In genomic region chr8:64849897-64850541, GRCm38 (mm10) we compare ENCODE assay signal across 8 mouse cellular contexts. TPM values are rescaled to one million over a fixed set of nuclear protein-coding genes. Genes with fewer than 3 reads are reported as not detected.
A peak's percentile ranks its signal among the peaks of the same experiment; 100 is the strongest.
DNase-seq lines count a peak whose midpoint lies in the region; ATAC-seq and TF ChIP-seq lines count a peak whose summit lies in the region.

Klhl2 (minus strand) TSS chr8:64850017.

- H3K4me2 ChIP-seq in embryonic facial prominence, embryonic 11.5 days (ENCODE audit: low read depth, low read length) = peak within 1 kb of the TSS; percentile 83
- H3K4me2 ChIP-seq in heart, embryonic 11.5 days = peak within 1 kb of the TSS; percentile 89
- peak within 1 kb of the TSS; percentile 82 for H3K4me2 ChIP-seq in kidney, embryonic 16.5 days (replicated peaks; ENCODE audit: low read depth, low read length)
- H3K4me2 ChIP-seq in liver, embryonic 14.5 days (ENCODE audit: low read depth) = peak within 1 kb of the TSS; percentile 81
- peak within 1 kb of the TSS; percentile 61 for H3K4me2 ChIP-seq in neural tube, embryonic 11.5 days (ENCODE audit: low read depth)
- H3K4me2 ChIP-seq in stomach, embryonic 16.5 days (ENCODE audit: low read depth, low read length) = peak within 1 kb of the TSS; percentile 86

- H3K4me1 ChIP-seq in embryonic facial prominence, embryonic 11.5 days (ENCODE audit: control insufficient read depth, insufficient read depth, low read length) = no peaks in the 10 kb centered on the region
- peaks cover 12% of the 10 kb centered on the region for H3K4me1 ChIP-seq in heart, embryonic 11.5 days (ENCODE audit: control insufficient read depth, insufficient read depth, low read length)
- peaks cover 23% of the 10 kb centered on the region for H3K4me1 ChIP-seq in kidney, embryonic 16.5 days (ENCODE audit: insufficient read depth, low read length)
- peaks cover 0 to 13% of the 10 kb centered on the region in 2 experiments; a peak in 2 of 4 replicates for H3K4me1 ChIP-seq in liver, embryonic 14.5 days (replicated peaks; ENCODE audit: control insufficient read depth in 2 of 2, insufficient read depth in 2 of 2, low read length in 1 of 2)
- peaks cover 10% of the 10 kb centered on the region; the same call in 1 of the 2 replicates for H3K4me1 ChIP-seq in neural tube, embryonic 11.5 days (ENCODE audit: control insufficient read depth, insufficient read depth, low read length)
- peaks cover 6% of the 10 kb centered on the region; the same call in 1 of the 2 replicates for H3K4me1 ChIP-seq in stomach, embryonic 16.5 days (ENCODE audit: control insufficient read depth, insufficient read depth, low read length)

- no peak for TF ChIP-seq CTCF in liver, embryonic 14.5 days (IDR thresholded peaks at IDR 0.05; ENCODE audit: low read depth)

- H3K4me3 ChIP-seq in embryonic facial prominence, embryonic 11.5 days (ENCODE audit: low read depth, low read length) = peak within 1 kb of the TSS; percentile 91
- H3K4me3 ChIP-seq in heart, embryonic 11.5 days (ENCODE audit: low read depth, low read length) = peak within 1 kb of the TSS; percentile 82
- H3K4me3 ChIP-seq in kidney, embryonic 16.5 days (ENCODE audit: low read length) = peak within 1 kb of the TSS; percentile 81
- H3K4me3 ChIP-seq in liver, embryonic 14.5 days (ENCODE audit: insufficient read depth in 1 of 2, low read depth in 2 of 2, low read length in 2 of 2) = peak within 1 kb of the TSS; percentile 52 to 63
- peak within 1 kb of the TSS; percentile 93 for H3K4me3 ChIP-seq in neural tube, embryonic 11.5 days (ENCODE audit: low read depth, low read length)
- peak within 1 kb of the TSS; percentile 76 for H3K4me3 ChIP-seq in stomach, embryonic 16.5 days (replicated peaks; ENCODE audit: low read length)

- H3K27me3 ChIP-seq in embryonic facial prominence, embryonic 11.5 days (ENCODE audit: control insufficient read depth, insufficient read depth, low read length) = no peaks in the 10 kb centered on the region
- H3K27me3 ChIP-seq in heart, embryonic 11.5 days (ENCODE audit: control insufficient read depth, insufficient read depth, low read length) = no peaks in the 10 kb centered on the region
- H3K27me3 ChIP-seq in kidney, embryonic 16.5 days (ENCODE audit: insufficient read depth, low read length) = no peaks in the 10 kb centered on the region
- peaks cover 15% of the 10 kb centered on the region for H3K27me3 ChIP-seq in liver, embryonic 14.5 days (ENCODE audit: control insufficient read depth, insufficient read depth, low read length)
- no peaks in the 10 kb centered on the region for H3K27me3 ChIP-seq in neural tube, embryonic 11.5 days (ENCODE audit: control insufficient read depth, insufficient read depth, low read length)
- H3K27me3 ChIP-seq in stomach, embryonic 16.5 days (ENCODE audit: control insufficient read depth, insufficient read depth, low read length) = no peaks in the 10 kb centered on the region

- 0% methylated on average over 35 of the region's 68 CpGs for WGBS in embryonic facial prominence, embryonic 11.5 days
- WGBS in heart, embryonic 11.5 days (ENCODE audit: insufficient replicate concordance) = under 1% methylated on average over 40 of the region's 68 CpGs
- 0% methylated on average over 48 of the region's 68 CpGs for WGBS in kidney, embryonic 16.5 days
- WGBS in liver, embryonic 14.5 days (ENCODE audit: insufficient replicate concordance) = under 1% methylated on average over 41 of the region's 68 CpGs
- WGBS in neural tube, embryonic 11.5 days = under 1% methylated on average over 22 of the region's 68 CpGs
- WGBS in stomach, embryonic 16.5 days = under 1% methylated on average over 35 of the region's 68 CpGs

- TF ChIP-seq EP300 in liver, embryonic 14.5 days (IDR thresholded peaks at IDR 0.05; ENCODE audit: low read depth) = no peak

- no peaks in the 10 kb centered on the region for H3K36me3 ChIP-seq in embryonic facial prominence, embryonic 11.5 days (replicated peaks; ENCODE audit: control insufficient read depth, insufficient read depth, low read depth, low read length)
- no peaks in the 10 kb centered on the region for H3K36me3 ChIP-seq in heart, embryonic 11.5 days (ENCODE audit: control insufficient read depth, insufficient read depth, low read length)
- no peaks in the 10 kb centered on the region for H3K36me3 ChIP-seq in kidney, embryonic 16.5 days (ENCODE audit: insufficient read depth, low read length)
- no peaks in the 10 kb centered on the region for H3K36me3 ChIP-seq in liver, embryonic 14.5 days (replicated peaks; ENCODE audit: control insufficient read depth, insufficient read depth, low read depth)
- H3K36me3 ChIP-seq in neural tube, embryonic 11.5 days (ENCODE audit: control insufficient read depth, insufficient read depth, low read length) = no peaks in the 10 kb centered on the region
- H3K36me3 ChIP-seq in stomach, embryonic 16.5 days (ENCODE audit: control insufficient read depth, insufficient read depth, low read length) = no peaks in the 10 kb centered on the region

- no peaks in the 10 kb centered on the region for H3K9me3 ChIP-seq in embryonic facial prominence, embryonic 11.5 days (replicated peaks; ENCODE audit: control insufficient read depth, low read length)
- no peaks in the 10 kb centered on the region for H3K9me3 ChIP-seq in heart, embryonic 11.5 days (replicated peaks; ENCODE audit: control insufficient read depth, low read length)
- H3K9me3 ChIP-seq in kidney, embryonic 16.5 days (ENCODE audit: low read length) = no peaks in the 10 kb centered on the region
- H3K9me3 ChIP-seq in liver, embryonic 14.5 days (ENCODE audit: control insufficient read depth, low read length) = no peaks in the 10 kb centered on the region
- H3K9me3 ChIP-seq in neural tube, embryonic 11.5 days (ENCODE audit: control insufficient read depth, low read length) = no peaks in the 10 kb centered on the region
- no peaks in the 10 kb centered on the region for H3K9me3 ChIP-seq in stomach, embryonic 16.5 days (replicated peaks; ENCODE audit: control insufficient read depth, low read length)

- H3K9ac ChIP-seq in embryonic facial prominence, embryonic 11.5 days (replicated peaks; ENCODE audit: low read length) = peak within 1 kb of the TSS; percentile 82
- peak within 1 kb of the TSS; percentile 82 for H3K9ac ChIP-seq in heart, embryonic 11.5 days (ENCODE audit: low read depth, low read length)
- peak within 1 kb of the TSS; percentile 88 for H3K9ac ChIP-seq in kidney, embryonic 16.5 days (replicated peaks; ENCODE audit: low read length)
- H3K9ac ChIP-seq in liver, embryonic 14.5 days (replicated peaks) = peak within 1 kb of the TSS; percentile 31
- H3K9ac ChIP-seq in neural tube, embryonic 11.5 days (ENCODE audit: low read length) = peak within 1 kb of the TSS; percentile 91
- peak within 1 kb of the TSS; percentile 88 for H3K9ac ChIP-seq in stomach, embryonic 16.5 days (ENCODE audit: low read length)

- peak; percentile 82 for ATAC-seq in embryonic facial prominence, embryonic 11.5 days (replicated peaks; ENCODE audit: insufficient number of reproducible peaks, low FRiP score, low TSS enrichment, low read depth)
- peak; percentile 89 for ATAC-seq in heart, embryonic 11.5 days (replicated peaks; ENCODE audit: insufficient number of reproducible peaks, low FRiP score, low TSS enrichment)
- peak; percentile 92 for ATAC-seq in kidney, embryonic 16.5 days (ENCODE audit: low FRiP score, low TSS enrichment)
- peak; percentile 87 for ATAC-seq in liver, embryonic 14.5 days (ENCODE audit: insufficient read depth)
- ATAC-seq in neural tube, embryonic 11.5 days (ENCODE audit: insufficient read depth, low FRiP score, low TSS enrichment) = peak; percentile 92
- peak; percentile 93 for ATAC-seq in stomach, embryonic 16.5 days (ENCODE audit: insufficient read depth, low FRiP score)

- H3K27ac ChIP-seq in embryonic facial prominence, embryonic 11.5 days (replicated peaks; ENCODE audit: low read depth, low read length) = peak within 1 kb of the TSS; percentile 41; the same call in 1 of the 2 replicates
- H3K27ac ChIP-seq in heart, embryonic 11.5 days (ENCODE audit: low read depth, low read length) = peak within 1 kb of the TSS; percentile 59
- H3K27ac ChIP-seq in kidney, embryonic 16.5 days (ENCODE audit: low read length) = peak within 1 kb of the TSS; percentile 76
- H3K27ac ChIP-seq in liver, embryonic 14.5 days = no peak within 1 kb of the TSS
- H3K27ac ChIP-seq in neural tube, embryonic 11.5 days (ENCODE audit: low read depth, low read length) = peak within 1 kb of the TSS; percentile 86
- peak within 1 kb of the TSS; percentile 65 for H3K27ac ChIP-seq in stomach, embryonic 16.5 days (ENCODE audit: low read length)

- peak; percentile 38 for DNase-seq in 3T3-L1 (ENCODE audit: low read depth, low spot score)
- peak; percentile 88 for DNase-seq in adrenal gland, postnatal 14 days
- DNase-seq in embryonic facial prominence, embryonic 11.5 days (ENCODE audit: low spot score) = peak; percentile 82
- peak; percentile 35 to 43 (median 40) for DNase-seq in liver, embryonic 14.5 days (ENCODE audit: low read depth in 3 of 3, low spot score in 3 of 3)
- peak; percentile 86 for DNase-seq in neural tube, embryonic 11.5 days (ENCODE audit: low spot score)

RNA-seq across cellular contexts. Expression of gene Klhl2, which starts in this region (rescaled TPM):
- 47.2 and 48.8 TPM in 2 replicates for total RNA-seq in adrenal gland, postnatal 14 days (2021)
- 10.5 and 13.9 TPM in 2 replicates for polyA plus RNA-seq in embryonic facial prominence, embryonic 11.5 days (2014; fragmentation: Nextera tagmentation; extraction: Ambion mirVana)
- 10.8 and 12.6 TPM in 2 replicates for polyA plus RNA-seq in heart, embryonic 11.5 days (2014; fragmentation: Nextera tagmentation; extraction: Ambion mirVana)
- polyA plus RNA-seq in kidney, embryonic 16.5 days (2015; fragmentation: Nextera tagmentation; extraction: Ambion mirVana) = 6.7 and 6.9 TPM in 2 replicates
- polyA plus RNA-seq in liver, embryonic 14.5 days (2012; rRNA removed) = 2.5 and 3.4 TPM in 2 replicates
- 2.7 and 3.1 TPM in 2 replicates for polyA plus RNA-seq in liver, embryonic 14.5 days (2014; fragmentation: Nextera tagmentation; extraction: Ambion mirVana)
- polyA plus RNA-seq in neural tube, embryonic 11.5 days (2014; fragmentation: Nextera tagmentation; extraction: Ambion mirVana) = 20.0 and 20.2 TPM in 2 replicates
- polyA plus RNA-seq in stomach, embryonic 16.5 days (2015; fragmentation: Nextera tagmentation; extraction: Ambion mirVana) = 4.1 and 5.6 TPM in 2 replicates

Comparison
In these comparisons a context has a peak if more than half of its experiments do, and no peak if none do; other contexts are left out.
1. DNase-seq: peak in every context shown above with its lines; median percentile 88 in adrenal gland, postnatal 14 days; 86 in neural tube, embryonic 11.5 days; 82 in embryonic facial prominence, embryonic 11.5 days; 40 in liver, embryonic 14.5 days; 38 in 3T3-L1.
2. H3K9ac ChIP-seq: peak in every context shown above with its lines; median percentile 91 in neural tube, embryonic 11.5 days; 88 in kidney, embryonic 16.5 days; 88 in stomach, embryonic 16.5 days; 82 in embryonic facial prominence, embryonic 11.5 days; 82 in heart, embryonic 11.5 days; 31 in liver, embryonic 14.5 days.